Mouse (Mus musculus) urinary bladder, adult 18-20 months (tissue): ENCODE data around the gene Doc2b.

Experiments used
- DNase-seq, 2 experiments: peaks; one replicate each; pipeline ENCODE4 v3.0.0; 2022; ENCODE audit warnings: low spot score in 2 of 2, mixed read lengths in 2 of 2

The Doc2b gene

GRCm38 (mm10) chr11:75796029-75796445 is at the start of gene Doc2b:
Gene Doc2b, minus strand, starts transcription at chr11:75796049.
- no peak for DNase-seq

GRCm38 (mm10) chr11:75842904-75843619 is 47.2 kb upstream of the Doc2b start:
- no peak for DNase-seq

GRCm38 (mm10) chr11:75841503-75841902 is 45.7 kb upstream of the Doc2b start:
- no peak for DNase-seq

GRCm38 (mm10) chr11:75839536-75840430 is 43.9 kb upstream of the Doc2b start:
- no peak for DNase-seq

GRCm38 (mm10) chr11:75838861-75839426 is 43.1 kb upstream of the Doc2b start:
- DNase-seq: no peak

- no peak for DNase-seq
Measured at GRCm38 (mm10) chr11:75836240-75836610, 40.4 kb upstream of the Doc2b start.

- DNase-seq: no peak
Measured at GRCm38 (mm10) chr11:75835587-75836239, 39.9 kb upstream of the Doc2b start.

- no peak for DNase-seq
Measured at GRCm38 (mm10) chr11:75833081-75833480, 37.2 kb upstream of the Doc2b start.

- no peak for DNase-seq
Measured at GRCm38 (mm10) chr11:75830386-75830785, 34.5 kb upstream of the Doc2b start.

- DNase-seq: no peak
Measured at GRCm38 (mm10) chr11:75827414-75827813, 31.6 kb upstream of the Doc2b start.

GRCm38 (mm10) chr11:75823506-75823905 is 27.7 kb upstream of the Doc2b start:
- no peak for DNase-seq

- no peak for DNase-seq
Measured at GRCm38 (mm10) chr11:75813085-75813484, 17.2 kb upstream of the Doc2b start.

- DNase-seq: peak; percentile 47 to 85
Measured at GRCm38 (mm10) chr11:75811900-75812299, 16.1 kb upstream of the Doc2b start.

- no peak for DNase-seq
Measured at GRCm38 (mm10) chr11:75810526-75810925, 14.7 kb upstream of the Doc2b start.

- DNase-seq: no peak
Measured at GRCm38 (mm10) chr11:75807486-75807885, 11.6 kb upstream of the Doc2b start.

GRCm38 (mm10) chr11:75801771-75802550 is 6.1 kb upstream of the Doc2b start:
- DNase-seq: no peak

GRCm38 (mm10) chr11:75801369-75801768 is 5.5 kb upstream of the Doc2b start:
- DNase-seq: no peak

- no peak for DNase-seq
Measured at GRCm38 (mm10) chr11:75796536-75797246, 842 bp upstream of the Doc2b start.

- no peak for DNase-seq
Measured at GRCm38 (mm10) chr11:75795321-75795636, 570 bp downstream of the Doc2b start.

- no peak for DNase-seq
Measured at GRCm38 (mm10) chr11:75794602-75795320, 1.1 kb downstream of the Doc2b start.
